Mouse (Mus musculus) adrenal gland, adult 2 months (tissue): ENCODE results near the gene Pear1. TPM values are rescaled to one million over a fixed set of nuclear protein-coding genes. Genes with fewer than 3 reads are reported as not detected.

ENCODE experiments used
- DNase-seq: peaks from one replicate; pipeline ENCODE4 v3.0.0; 2021
- polyA plus RNA-seq: library from polyadenylated mRNA; depleted of rRNA; stranded (reverse); fragments of >200 nt; gene quantifications from 2 replicates; pipeline ENCODE4 v1.2.3, GENCODE M21; 2012
- total RNA-seq, 2 experiments: library from RNA; stranded (reverse); gene quantifications; 2 replicates each; pipeline ENCODE4 v1.2.3; 2021

Gene Pear1
- total and polyA plus RNA-seq, 3 experiments, result 20.0 to 63.3 (median 23.9) TPM

DNA sequence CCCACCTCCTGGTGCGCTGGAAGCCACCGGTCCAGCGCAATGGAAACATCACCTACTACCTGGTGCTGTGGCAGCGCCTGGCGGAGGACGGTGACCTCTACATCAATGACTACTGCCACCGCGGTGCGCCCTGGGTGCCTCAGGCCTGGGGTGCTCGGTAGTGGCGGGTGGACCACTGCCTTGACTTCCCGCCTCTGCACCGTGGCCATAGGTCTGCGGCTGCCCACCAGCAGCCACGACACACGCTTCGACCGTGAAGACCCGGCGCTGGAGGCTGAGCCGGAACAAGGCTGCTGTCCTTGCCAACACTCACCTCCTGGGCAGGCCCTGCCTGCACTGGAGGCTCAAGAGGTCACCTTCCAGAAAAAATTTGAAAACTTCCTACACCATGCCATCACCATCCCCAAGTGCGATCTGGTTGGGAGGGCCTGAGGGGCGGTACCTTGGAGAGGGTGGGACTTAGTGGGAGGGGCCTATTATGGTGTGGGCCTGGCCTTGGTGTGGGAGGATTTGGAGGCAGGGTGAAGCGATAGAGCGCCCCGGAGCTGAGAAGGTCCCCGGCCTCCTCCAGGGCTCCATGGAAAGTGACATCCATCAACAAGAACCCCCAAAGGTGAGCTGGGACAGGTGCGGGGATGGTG lies 14.7 kb downstream of the Pear1 start:
- peak; percentile 17 for DNase-seq

DNA sequence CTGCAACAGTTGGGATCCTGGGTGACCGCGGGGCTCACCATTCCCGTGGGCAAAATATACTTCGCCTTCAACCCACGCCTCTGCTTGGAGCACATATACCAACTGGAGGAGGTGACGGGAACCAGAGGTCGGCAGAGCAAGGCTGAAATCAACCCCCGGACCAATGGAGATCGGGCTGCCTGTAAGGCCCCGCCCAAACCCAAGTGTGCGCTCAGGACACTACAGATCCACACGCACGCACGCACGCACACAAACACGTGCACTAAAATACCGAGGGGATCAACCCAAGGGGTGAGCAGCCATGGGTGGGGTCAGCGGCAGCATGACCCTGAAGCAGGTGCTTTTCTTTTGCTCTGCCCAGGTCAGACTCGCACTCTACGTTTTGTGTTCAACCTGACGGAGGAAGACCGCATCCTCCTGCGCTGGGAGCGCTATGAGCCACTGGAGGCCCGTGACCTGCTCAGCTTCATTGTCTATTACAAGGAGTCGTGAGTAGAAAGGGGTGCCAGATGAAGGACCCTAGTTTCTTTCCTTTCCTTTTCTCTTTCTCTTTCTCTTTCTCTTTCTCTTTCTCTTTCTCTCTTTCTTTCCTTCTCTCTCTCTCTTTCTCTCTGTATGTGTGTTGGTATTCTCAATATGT lies 19.9 kb downstream of the Pear1 start:
- DNase-seq, result peak; percentile 39

DNA sequence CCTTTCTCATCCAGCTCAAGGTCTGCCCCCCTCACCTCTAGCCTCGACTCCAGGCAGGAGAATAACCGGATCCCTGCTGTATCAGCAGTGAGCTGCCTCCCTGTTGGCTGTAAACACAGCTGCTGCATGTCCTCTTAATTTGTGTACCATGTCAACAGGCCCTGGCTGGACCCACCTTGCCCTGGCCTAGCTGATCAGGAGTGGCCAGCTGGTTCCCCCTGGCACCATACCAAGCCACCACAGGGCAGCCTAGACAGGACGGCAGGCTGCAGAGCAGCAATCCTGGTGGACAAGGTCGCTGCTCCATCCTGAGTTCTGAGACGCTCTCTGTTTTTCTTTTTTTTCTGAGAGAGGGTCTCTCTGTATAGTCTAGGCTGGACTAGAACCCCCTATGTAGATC lies 22.4 kb downstream of the Pear1 start:
- no peak for DNase-seq

DNA sequence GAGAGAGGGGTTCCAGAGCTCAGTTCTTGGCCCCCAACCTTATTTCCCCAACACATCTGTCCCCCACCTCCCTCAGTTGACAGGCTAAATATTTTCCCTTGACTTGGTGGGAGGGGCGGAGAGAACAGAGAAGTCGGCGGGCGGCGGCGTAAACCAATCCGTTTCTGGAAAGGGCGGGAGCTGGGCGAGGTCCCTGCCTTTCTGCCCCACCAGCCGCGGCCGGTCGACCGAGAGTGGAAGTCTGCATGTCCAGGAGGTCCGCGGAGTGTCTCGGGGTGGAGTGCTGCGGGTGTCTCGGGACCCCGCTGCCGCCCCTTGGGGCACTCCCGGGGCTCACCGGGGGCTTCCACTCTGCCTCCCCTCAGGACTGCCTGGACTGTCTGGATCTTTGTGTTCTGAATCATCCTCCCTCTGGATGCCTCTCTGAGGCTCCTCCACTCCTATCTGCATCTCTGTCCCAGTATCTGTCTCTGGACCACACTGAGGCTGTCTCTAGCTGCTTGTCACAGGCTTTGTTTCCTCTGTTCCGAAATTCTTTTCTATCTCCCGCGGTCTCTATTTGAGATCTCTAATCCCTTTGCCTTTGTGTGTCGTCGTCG lies 27.3 kb downstream of the Pear1 start, which contains the start of gene Insrr:
Gene Insrr (plus strand): TSS at position 216 of the 599 bp plus-strand sequence.
- peak; percentile 40 for DNase-seq

DNA sequence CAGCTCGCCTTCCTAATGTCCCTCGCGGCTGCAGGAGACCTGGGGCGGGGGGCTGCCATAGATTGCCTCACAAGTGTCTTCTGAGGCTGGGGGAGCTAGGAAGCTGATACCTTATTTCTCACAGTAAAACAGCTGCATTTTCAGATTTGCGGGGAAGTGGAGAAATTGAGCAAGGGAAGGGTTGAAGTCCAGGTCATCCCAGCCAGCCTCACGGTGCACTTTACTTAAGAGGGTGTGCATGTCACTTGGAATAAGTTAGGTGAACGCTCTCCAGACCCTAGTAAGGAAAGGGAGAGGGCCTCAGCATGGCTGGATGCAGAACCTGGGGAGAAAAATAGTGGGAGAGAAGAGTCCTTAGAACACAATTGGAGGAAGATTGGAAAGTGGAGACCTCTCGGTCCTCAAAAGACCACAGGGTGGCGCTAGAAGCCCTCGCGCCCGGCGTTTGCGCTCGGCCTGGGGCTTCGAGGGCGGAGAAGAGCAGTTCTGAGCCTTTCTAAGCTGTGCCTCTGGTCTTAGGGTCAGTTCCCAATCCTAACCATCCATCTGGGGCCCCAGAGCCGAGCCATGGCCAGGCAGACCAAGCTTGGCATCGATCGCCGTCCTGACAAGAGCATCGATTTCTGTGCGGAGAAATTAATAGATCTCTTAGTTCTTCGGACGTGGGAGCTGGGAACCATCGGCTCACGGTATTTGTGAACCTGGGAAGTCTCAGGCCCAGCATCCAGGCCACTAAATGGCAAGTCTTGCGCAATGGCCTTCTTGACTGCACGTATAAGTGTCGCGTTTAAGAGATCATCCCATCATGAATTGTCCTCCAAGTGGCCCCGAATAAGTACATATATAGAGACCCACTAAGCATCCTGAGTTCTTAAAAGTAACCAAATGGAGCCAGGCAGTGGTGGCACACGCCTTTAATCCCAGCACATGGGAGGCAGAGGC lies 28.5 kb downstream of the Pear1 start:
- DNase-seq, result peak; percentile 59

DNA sequence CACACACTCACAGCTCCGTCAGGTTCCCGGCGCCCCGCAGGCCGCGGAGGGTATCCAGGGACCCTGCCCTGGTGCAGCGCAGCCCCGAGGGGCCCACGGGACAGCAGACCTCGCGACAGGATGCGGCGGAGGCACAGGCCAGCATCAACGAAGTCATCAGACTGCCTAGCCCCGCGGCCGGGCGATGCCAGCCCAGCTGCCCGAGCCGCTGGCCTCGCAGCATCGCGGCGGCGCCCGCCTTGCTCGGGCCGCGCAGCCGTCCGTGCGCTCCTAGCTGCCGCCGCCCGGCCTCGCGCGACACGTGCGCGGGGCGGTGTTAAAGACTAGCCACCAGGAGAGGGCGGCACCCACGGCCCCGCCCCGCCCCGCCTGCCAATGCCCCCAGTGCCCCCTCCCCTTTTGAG lies 29.2 kb downstream of the Pear1 start, which contains the start of gene Ntrk1:
Gene Ntrk1 (minus strand): TSS at position 241 of the 404 bp plus-strand sequence.
- DNase-seq, result peak; percentile 30

DNA sequence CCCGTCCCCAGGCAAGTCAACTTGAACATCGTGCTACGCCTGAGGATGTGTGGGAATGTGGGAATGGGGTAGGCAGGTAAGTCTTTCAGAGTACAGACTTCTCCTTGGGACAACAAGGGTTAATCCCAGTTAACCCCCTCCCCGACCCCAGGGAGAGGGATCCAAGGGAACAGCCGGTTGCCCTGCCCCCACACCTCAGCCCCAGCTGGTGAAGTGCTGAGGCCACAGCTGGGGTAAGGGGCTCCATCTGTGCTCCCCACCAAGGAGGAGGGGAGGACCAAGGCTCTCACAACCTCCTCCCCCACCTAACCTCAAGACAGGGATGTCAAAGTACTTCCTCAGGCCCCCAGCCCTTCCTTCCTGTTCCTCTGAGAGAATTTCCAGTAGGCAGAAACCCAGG lies 34.3 kb downstream of the Pear1 start:
- DNase-seq, result no peak

DNA sequence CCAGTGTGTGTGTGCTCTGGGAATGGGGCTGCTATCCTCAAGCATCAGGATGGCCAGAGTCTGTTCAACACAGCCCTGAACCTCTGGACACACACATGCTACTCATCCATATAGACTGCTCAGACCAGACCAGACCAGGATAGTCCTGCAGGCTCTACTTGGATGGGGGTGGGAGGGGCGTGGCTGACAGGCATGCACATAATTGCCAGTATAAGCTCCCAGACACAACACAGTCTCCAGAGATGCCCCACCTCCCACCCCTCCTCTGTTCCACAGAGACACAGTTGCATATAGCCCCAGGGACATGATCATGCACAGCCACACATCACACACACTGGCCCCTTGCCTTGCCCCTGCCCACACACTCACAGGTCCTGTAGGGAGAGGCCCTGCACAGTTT lies 34.9 kb downstream of the Pear1 start:
- DNase-seq, result no peak

DNA sequence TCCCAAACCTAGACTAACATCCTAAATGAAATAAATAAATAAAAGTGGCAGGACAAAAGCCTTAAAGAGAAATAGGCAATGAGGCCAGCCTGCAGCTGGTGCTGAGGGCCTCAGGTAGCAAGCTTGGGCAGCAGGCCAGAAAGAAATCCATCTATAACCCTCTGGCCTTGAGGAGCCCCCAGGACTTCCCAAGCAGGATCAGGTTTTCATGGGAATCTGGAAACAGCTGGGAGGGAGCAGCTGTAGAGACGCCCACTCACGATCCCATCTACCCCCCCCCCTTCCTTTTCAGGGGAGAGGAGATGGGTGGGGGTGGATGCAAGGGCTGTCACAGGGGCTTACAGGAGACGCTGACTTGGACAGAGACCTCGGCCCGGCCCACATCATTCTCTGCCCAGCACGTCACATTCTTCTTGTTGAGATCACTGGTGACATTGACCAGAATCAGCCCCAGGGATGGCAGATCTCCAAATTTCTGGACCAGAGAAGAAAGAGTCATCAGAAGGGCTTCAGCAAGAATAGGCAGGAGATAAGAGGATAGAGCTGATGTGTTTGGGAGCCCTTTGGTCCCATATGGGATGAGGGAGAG lies 38.4 kb downstream of the Pear1 start:
- DNase-seq, result peak; percentile 55

DNA sequence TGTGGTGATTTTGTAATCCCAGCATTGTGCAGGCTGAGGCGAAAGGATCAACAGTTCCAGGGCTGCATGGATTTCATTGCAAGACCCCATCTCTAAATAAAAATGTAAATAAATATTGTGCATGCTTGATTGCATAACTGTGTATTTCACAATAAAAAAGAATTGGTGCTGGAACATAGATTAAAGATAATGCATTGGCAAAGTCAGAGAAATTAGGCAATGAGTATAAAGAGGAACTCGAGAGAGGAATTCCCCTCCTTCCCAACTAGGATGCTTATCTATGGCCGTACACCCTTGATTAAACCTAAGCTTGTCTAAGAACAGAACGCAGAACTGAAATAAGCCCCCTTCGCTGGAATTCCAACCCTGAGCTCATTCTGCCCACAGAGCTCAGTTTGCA lies 39.0 kb downstream of the Pear1 start:
- no peak for DNase-seq

DNA sequence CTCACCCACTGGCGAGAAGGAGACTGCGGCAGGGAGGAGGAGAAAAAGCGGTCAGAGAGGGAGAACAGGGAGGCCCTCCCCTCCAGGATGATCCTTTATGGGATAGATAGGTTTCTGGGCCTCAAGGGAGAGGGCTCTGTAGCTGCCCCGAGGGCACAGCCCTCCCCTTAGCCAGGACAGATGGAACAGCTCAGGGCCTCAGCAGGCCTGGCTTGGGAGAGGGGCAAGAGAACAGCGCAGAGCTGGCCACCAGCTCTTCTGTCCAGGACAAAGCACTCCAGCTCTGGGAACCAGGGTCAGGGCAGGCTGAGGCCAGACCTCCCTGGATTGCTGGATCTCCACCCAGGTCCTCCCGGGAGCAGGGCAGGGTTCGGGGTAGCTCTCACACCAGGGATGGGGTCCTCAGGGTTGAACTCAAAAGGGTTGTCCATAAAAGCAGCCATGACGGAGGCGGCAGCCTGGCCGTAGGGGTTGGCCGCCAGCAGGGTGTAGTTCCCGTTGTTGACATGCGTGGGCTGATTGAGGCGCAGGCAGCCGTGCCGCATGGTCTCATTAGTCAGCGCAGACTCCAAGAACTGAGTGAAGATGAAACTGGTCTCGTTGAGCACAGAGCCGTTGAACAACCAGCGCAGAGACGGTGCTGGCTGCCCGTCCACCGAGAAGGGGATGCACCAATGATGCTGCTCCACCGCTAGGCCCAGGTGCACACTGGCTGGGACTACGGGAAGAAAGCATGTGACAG lies 40.7 kb downstream of the Pear1 start:
- DNase-seq, result no peak

DNA sequence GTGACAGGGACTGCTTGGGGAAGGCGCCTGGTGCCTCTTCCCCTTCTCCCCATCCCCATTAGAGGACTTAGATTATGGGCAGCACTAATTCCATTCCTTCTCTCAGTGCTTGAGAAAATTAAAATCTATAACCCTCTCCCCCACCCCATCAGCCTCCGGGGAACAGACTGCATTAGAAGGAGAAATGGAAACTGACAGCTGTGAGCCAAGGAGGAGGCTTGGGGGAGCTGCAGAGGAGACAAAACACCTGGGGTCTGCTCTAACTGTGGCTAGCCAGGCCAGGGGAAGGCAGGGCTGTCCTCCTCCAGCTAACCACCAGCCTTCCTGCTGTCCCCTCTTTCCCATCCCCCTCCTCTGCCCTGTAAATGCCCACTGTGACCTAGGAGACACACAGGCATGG lies 45.0 kb downstream of the Pear1 start:
- DNase-seq, result no peak

DNA sequence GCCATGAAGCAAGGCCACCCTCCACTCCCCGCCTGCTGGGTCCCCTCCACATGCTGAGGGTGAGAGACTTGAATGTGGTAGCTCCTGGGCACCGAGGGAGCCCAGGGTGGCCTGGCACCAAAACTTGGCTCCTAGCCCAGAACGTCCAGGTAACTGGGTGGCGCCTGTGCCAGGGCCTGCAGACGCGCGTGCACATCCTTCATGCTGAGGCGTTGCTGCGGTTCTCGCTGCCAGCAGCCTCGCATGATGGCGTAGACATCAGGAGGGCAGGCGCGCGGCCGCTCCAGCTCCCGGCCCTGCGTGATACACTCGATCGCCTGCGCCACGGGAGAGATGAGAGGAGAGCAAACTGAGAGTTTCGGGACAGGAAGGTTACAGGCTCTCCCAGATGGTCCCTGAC lies 45.8 kb downstream of the Pear1 start:
- DNase-seq, result no peak

DNA sequence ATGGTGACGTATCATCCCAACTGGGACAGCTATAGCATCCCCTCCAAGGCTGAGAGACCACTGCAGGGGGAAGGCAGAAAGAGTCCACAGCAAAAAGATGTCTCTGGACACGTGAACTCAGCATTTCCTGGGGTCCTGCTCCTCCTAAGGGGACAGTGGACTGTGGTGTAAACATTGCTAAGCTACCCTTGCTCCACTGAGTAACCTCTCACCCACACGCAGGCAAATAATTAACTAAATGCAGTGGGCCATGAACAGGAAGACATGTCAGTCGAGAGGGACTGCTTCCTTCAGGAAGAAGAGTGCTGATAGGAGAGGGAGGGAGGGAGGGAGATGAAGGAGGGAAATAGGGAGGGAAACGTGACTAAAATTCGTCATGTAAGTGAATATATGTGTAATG lies 53.0 kb downstream of the Pear1 start:
- DNase-seq, result no peak

DNA sequence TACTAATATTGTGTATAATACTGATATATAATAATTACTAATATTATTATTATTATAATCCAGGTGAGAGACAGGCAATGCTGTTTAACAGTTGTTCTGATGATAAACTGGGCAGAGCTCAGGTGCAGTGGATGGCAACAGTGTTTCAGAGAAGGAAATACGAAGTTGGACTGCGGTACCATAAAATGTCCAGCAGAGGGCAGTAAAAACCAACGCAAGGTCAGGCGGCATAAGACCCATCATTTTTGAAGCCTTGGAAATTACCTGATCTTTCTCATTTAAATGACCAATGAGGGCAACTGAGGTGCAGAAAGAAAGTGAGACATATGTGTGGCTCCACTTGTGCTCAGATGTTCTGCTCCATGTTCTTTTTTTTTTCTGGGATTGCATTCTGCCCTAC lies 53.8 kb downstream of the Pear1 start:
- DNase-seq, result no peak

DNA sequence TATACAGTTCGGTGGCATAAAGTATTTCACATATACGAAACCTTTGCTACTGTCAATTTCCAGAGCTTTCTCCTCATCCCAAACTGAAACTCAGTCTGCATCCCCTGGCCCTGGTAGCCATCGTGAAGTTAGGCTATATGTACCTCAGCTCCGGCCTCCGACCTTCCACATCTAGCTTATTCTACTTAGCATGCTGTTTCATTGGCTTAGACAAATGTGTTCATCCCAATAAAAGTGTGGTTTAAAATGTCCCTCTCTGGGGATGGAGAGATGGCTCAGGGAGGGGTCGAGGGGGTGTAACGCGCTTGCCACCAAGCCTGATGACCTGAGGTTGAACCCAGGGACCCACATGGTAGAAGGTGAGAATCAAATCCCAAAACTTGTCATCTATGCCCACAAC lies 54.6 kb downstream of the Pear1 start:
- no peak for DNase-seq

DNA sequence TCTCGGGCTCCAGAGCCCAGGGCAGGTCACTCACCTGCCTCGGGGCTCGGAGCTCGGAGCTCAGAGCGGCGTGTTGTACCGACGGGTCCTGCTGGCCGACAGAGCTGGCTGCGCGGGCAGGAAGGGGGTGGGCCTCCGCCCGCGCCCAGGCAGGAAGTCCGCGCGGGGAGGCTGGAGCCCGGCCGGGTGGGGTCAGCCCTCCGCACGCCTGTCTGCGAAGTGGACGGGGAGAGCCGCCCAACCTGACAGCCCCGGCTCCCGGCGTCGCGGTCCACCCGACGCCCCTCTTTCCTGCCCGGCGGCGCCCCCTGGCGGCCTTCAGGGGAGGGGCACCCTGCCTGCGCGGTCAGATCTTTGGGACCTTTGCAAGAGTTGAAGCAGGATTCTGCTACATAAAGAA lies 55.3 kb downstream of the Pear1 start:
- peak; percentile 87 for DNase-seq

DNA sequence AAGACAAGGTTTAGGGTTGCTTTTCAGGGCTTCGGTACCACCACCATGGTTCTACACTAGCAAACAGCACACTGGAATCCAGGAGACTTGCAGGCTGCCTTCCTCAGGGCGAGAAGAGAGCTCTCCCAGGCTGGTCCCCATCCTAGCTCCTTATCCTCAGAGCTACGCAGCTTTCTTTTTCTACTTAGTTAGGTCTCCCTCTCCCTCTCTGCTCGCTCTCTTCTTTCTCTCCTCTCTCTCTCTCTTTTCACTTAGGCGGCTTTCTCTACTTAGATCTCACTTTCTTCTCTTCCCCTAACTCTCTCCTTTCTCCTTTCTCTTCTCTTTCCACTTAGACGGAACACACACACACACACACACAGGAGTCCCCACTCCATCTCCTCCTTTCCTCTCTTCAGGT lies 55.7 kb downstream of the Pear1 start:
- no peak for DNase-seq

DNA sequence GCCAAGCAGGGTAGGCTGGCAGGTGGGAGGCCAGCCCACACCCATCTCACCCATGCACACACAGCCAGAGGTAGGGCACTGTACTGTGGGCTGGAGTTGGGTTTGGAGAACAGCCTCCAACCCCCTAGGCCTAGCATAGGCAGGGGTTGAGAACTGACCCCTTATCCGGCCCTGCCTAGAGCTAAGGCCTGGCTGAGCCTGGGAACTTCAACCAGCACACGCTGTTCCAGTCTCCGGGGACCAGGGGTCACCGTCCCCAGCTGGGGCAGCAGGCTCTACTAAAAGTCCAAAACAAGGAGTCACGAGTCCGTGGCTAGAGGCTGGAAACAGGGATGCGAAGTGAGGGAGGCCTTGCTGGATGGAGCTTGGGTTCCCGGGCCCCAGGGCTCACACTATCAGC lies 56.3 kb downstream of the Pear1 start:
- DNase-seq, result no peak

DNA sequence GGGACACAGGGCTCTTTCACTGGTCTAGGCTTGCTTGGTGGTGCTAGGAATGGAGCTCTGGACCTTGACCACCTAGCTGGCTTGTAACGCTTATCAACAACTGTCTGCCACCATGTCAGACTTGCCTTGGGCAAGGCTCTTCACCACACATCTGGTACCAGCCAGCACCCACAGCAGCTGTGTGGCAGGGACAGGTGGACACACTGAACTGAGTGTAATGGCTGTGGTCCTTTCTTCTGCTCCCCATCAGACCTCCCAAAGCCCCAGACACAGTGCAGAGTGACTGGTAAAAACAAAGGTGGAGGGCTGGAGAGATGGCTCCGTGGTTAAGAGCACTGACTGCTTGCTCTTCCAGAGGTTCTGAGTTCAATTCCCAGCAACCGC lies 57.8 kb downstream of the Pear1 start:
- DNase-seq, result no peak

DNA sequence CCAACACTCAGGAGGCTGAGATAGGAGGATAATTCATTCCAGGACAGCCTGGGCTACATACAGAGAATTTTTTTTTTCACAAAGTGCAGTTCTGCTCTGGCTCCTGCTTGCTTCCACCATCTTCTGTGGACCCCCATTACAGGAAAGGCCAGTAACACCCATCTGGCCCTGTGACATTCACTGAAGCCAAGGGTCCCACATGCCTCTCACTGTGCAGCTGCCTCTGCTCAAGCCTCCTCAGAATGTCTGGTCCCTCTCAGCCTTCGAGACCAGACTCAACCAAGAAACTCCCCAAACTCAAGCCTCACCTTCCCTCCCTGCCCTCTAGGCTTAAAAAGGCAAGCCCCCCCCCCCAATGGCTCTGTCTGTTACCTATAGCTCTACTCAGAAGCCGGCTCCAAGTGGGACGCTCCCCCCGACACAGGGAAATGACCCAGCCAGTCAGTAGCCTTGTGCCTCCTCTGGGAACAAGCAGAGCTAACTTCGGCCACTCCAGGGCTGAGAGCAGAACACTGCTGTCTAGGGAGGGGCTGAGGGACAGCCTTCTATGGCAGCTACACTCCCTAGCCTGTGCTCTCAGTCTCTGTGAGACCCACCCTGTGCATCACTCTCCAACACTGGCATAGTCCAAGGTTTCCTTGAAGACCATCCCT lies 58.3 kb downstream of the Pear1 start:
- no peak for DNase-seq
